Mouse (Mus musculus) layer of hippocampus, postnatal 25 days (tissue): ENCODE results near the gene Ern1. TPM values are rescaled to one million over a fixed set of nuclear protein-coding genes. Genes with fewer than 3 reads are reported as not detected.
"Not testable (repeated sequence)": the region's sequence is repeated elsewhere in the genome, so short reads cannot be mapped to it uniquely, and the experiment has no call there.

Experiments used
- DNase-seq, 2 experiments: peaks; one replicate each; pipeline ENCODE4 v3.0.0; 2022; ENCODE audit warnings: mixed read lengths in 2 of 2, low spot score in 1 of 2; ENCODE audit errors: extremely low spot score in 1 of 2
- total RNA-seq, 2 experiments: library from RNA; stranded (reverse); gene quantifications; 2 replicates each; pipeline ENCODE4 v1.2.3; 2021

The Ern1 gene
- total RNA-seq, 2 experiments from 2014 or later = 8.9 TPM

GRCm38 (mm10) chr11:106484875-106485274, 2.8 kb downstream of the Ern1 start:
- no peak for DNase-seq

GRCm38 (mm10) chr11:106482867-106483266, 4.8 kb downstream of the Ern1 start:
- DNase-seq = no peak

- no peak for DNase-seq
Observed at GRCm38 (mm10) chr11:106481651-106482050, 6.0 kb downstream of the Ern1 start.

- no peak for DNase-seq
Observed at GRCm38 (mm10) chr11:106480530-106480885, 7.1 kb downstream of the Ern1 start.

GRCm38 (mm10) chr11:106479619-106480529, 7.8 kb downstream of the Ern1 start:
- DNase-seq = no peak

GRCm38 (mm10) chr11:106478745-106479144, 8.9 kb downstream of the Ern1 start:
- DNase-seq = no peak

- DNase-seq = no peak
Observed at GRCm38 (mm10) chr11:106477505-106478160, 10.0 kb downstream of the Ern1 start.

GRCm38 (mm10) chr11:106475309-106475708, 12.3 kb downstream of the Ern1 start:
- DNase-seq = no peak

- DNase-seq = no peak
Observed at GRCm38 (mm10) chr11:106471629-106472028, 16.0 kb downstream of the Ern1 start.

- DNase-seq = no peak
Observed at GRCm38 (mm10) chr11:106468509-106468908, 19.1 kb downstream of the Ern1 start.

- no peak for DNase-seq
Observed at GRCm38 (mm10) chr11:106465932-106466331, 21.7 kb downstream of the Ern1 start.

GRCm38 (mm10) chr11:106465545-106465903, 22.1 kb downstream of the Ern1 start:
- no peak for DNase-seq

GRCm38 (mm10) chr11:106464681-106465544, 22.7 kb downstream of the Ern1 start:
- no peak for DNase-seq

- DNase-seq = no peak
Observed at GRCm38 (mm10) chr11:106463845-106464244, 23.8 kb downstream of the Ern1 start.

- DNase-seq = no peak
Observed at GRCm38 (mm10) chr11:106462309-106462708, 25.3 kb downstream of the Ern1 start.

- no peak for DNase-seq
Observed at GRCm38 (mm10) chr11:106461145-106461932, 26.3 kb downstream of the Ern1 start.

GRCm38 (mm10) chr11:106460671-106461070, 27.0 kb downstream of the Ern1 start:
- DNase-seq = no peak

GRCm38 (mm10) chr11:106458540-106458939, 29.1 kb downstream of the Ern1 start:
- no peak for DNase-seq

GRCm38 (mm10) chr11:106443646-106444045, 44.0 kb downstream of the Ern1 start:
- no peak for DNase-seq

GRCm38 (mm10) chr11:106442564-106442963, 45.1 kb downstream of the Ern1 start:
- DNase-seq = not testable (repeated sequence)
